Mouse (Mus musculus) cerebellum, adult 2 months (tissue): ENCODE results near the gene Msi2. TPM values are rescaled to one million over a fixed set of nuclear protein-coding genes. Genes with fewer than 3 reads are reported as not detected.

Experiments used
- DNase-seq, 2 experiments: peaks; one replicate each; pipeline ENCODE4 v3.0.0; 2021
- H3K27ac ChIP-seq: fragments of 200-500 bp; 2 replicates; pipeline ENCODE4 v1.5.1; 2012; ENCODE audit warnings: low read length, control low read depth, inconsistent platforms; ENCODE audit not compliant: insufficient read depth
- H3K27me3 ChIP-seq: fragments of 200-500 bp; 2 replicates; pipeline ENCODE4 v1.6.1; 2012; ENCODE audit warnings: inconsistent platforms, mild to moderate bottlenecking, low read length, moderate library complexity; ENCODE audit not compliant: control insufficient read depth, insufficient read depth
- H3K4me1 ChIP-seq: fragments of 200-500 bp; 2 replicates; pipeline ENCODE4 v1.6.1; 2011; ENCODE audit warnings: low read length; ENCODE audit not compliant: control insufficient read depth, insufficient read depth
- H3K4me3 ChIP-seq: fragments of 200-500 bp; replicated peaks from 2 replicates; pipeline ENCODE3; 2011; ENCODE audit warnings: mild to moderate bottlenecking, low read depth, low read length, control low read depth; ENCODE audit not compliant: insufficient read depth
- CTCF ChIP-seq: fragments of 200-500 bp; IDR thresholded peaks from 2 replicates; pipeline ENCODE4 v1.5.1; 2011; ENCODE audit warnings: low read depth, mild to moderate bottlenecking, control low read depth, low read length, moderate library complexity, borderline replicate concordance; ENCODE audit not compliant: insufficient read depth
- POLR2A ChIP-seq: fragments of 200-500 bp; IDR thresholded peaks from 2 replicates; pipeline ENCODE4 v1.6.1; 2011; ENCODE audit warnings: low read length, control low read depth, borderline replicate concordance; ENCODE audit not compliant: insufficient read depth
- WGBS: fragments of 180-500 bp; shearing (Covaris S2); methylation state at CpG from one replicate; pipeline ENCODE4 v1.1.7; 2018; 5-methylcytosine and 5-hydroxymethylcytosine counted together
- polyA plus RNA-seq: library from polyadenylated mRNA; depleted of rRNA; stranded (reverse); fragments of >200 nt; gene quantifications from 2 replicates; pipeline ENCODE4 v1.2.3, GENCODE M21; 2012

Msi2 gene
- polyA plus RNA-seq, 1 experiment, result 87.3 TPM

GRCm38 (mm10) chr11:88512580-88512979 is 205.7 kb downstream of the Msi2 start:
- Histone ChIP-seq H3K4me1 (peaks cover 55% of the 10 kb centered on the region), H3K27ac (no peak overlapping the region), H3K4me3 (no peak overlapping the region), H3K27me3 (no peaks in the 10 kb centered on the region)
- peak; percentile 76 to 79 for DNase-seq
- TF ChIP-seq CTCF (peak; percentile 85), POLR2A (no peak)
- 16% methylated on average over 4 of the region's 4 CpGs for WGBS

- WGBS, result 30% methylated on average over 8 of the region's 8 CpGs
- TF ChIP-seq POLR2A (no peak), CTCF (no peak)
- peaks cover 44% of the 10 kb centered on the region for H3K4me1 ChIP-seq
- no peak overlapping the region for H3K4me3 ChIP-seq
- no peaks in the 10 kb centered on the region for H3K27me3 ChIP-seq
- H3K27ac ChIP-seq, result no peak overlapping the region
- DNase-seq, result peak; percentile 46 to 58
Observed at GRCm38 (mm10) chr11:88510282-88510850, 207.9 kb downstream of the Msi2 start.

- 39% methylated on average over 4 of the region's 4 CpGs for WGBS
- Histone ChIP-seq H3K4me3 (no peak overlapping the region), H3K27me3 (no peaks in the 10 kb centered on the region), H3K27ac (no peak overlapping the region), H3K4me1 (peaks cover 41% of the 10 kb centered on the region)
- TF ChIP-seq POLR2A, result no peak
- TF ChIP-seq CTCF, result no peak
- peak; percentile 54 to 56 for DNase-seq
Observed at GRCm38 (mm10) chr11:88509464-88509863, 208.8 kb downstream of the Msi2 start.

GRCm38 (mm10) chr11:88508133-88508532 is 210.2 kb downstream of the Msi2 start:
- no peak for DNase-seq
- WGBS, result 56% methylated on average over 7 of the region's 7 CpGs
- H3K27me3 ChIP-seq, result no peaks in the 10 kb centered on the region
- peaks cover 34% of the 10 kb centered on the region for H3K4me1 ChIP-seq
- H3K4me3 ChIP-seq, result no peak overlapping the region
- H3K27ac ChIP-seq, result no peak overlapping the region
- TF ChIP-seq POLR2A (no peak), CTCF (no peak)

- Histone ChIP-seq H3K27me3 (no peaks in the 10 kb centered on the region), H3K4me3 (no peak overlapping the region), H3K4me1 (peaks cover 26% of the 10 kb centered on the region), H3K27ac (no peak overlapping the region)
- DNase-seq, result no peak
- 76% methylated on average over 5 of the region's 5 CpGs for WGBS
- TF ChIP-seq POLR2A (no peak), CTCF (no peak)
Observed at GRCm38 (mm10) chr11:88506544-88507419, 211.5 kb downstream of the Msi2 start.

- WGBS, result 85% methylated on average over 13 of the region's 13 CpGs
- DNase-seq, result no peak
- Histone ChIP-seq H3K27me3 (no peaks in the 10 kb centered on the region), H3K4me3 (no peak overlapping the region), H3K4me1 (peaks cover 26% of the 10 kb centered on the region), H3K27ac (no peak overlapping the region)
- TF ChIP-seq CTCF (no peak), POLR2A (no peak)
Observed at GRCm38 (mm10) chr11:88506109-88506508, 212.2 kb downstream of the Msi2 start.

- no peaks in the 10 kb centered on the region for H3K27me3 ChIP-seq
- H3K27ac ChIP-seq, result no peak overlapping the region
- DNase-seq, result no peak
- TF ChIP-seq POLR2A, result no peak
- no peak for TF ChIP-seq CTCF
- H3K4me1 ChIP-seq, result peaks cover 7% of the 10 kb centered on the region
- H3K4me3 ChIP-seq, result no peak overlapping the region
- 79% methylated on average over 6 of the region's 6 CpGs for WGBS
Observed at GRCm38 (mm10) chr11:88502566-88502965, 215.7 kb downstream of the Msi2 start.

GRCm38 (mm10) chr11:88498491-88498890 is 219.8 kb downstream of the Msi2 start:
- no peak for DNase-seq
- Histone ChIP-seq H3K4me1 (peaks cover 7% of the 10 kb centered on the region), H3K27me3 (no peaks in the 10 kb centered on the region), H3K27ac (no peak overlapping the region), H3K4me3 (no peak overlapping the region)
- WGBS, result 76% methylated on average over 7 of the region's 7 CpGs
- TF ChIP-seq POLR2A (no peak), CTCF (no peak)
